In genomic region chr7:130984294-130984693, GRCm38 (mm10) we compare ENCODE assay signal across 17 mouse cellular contexts. TPM values are rescaled to one million over a fixed set of nuclear protein-coding genes. Genes with fewer than 3 reads are reported as not detected.
"Had no signal": no experiment of that assay in that cellular context is flagged by ENCODE, and none has a peak within 500 bp of the region (broad histone marks: within the 10 kb centered on the region; RNA-seq: fewer than 3 reads in every experiment).

No protein-coding gene starts in this region.

- H3K27me3 ChIP-seq: intestine, embryonic 15.5 days; liver, embryonic 12.5 days; liver, embryonic 15.5 days had no signal

- H3K9me3 ChIP-seq: intestine, embryonic 15.5 days; liver, embryonic 12.5 days; liver, embryonic 15.5 days had no signal

- H3K36me3 ChIP-seq: intestine, embryonic 15.5 days; liver, embryonic 12.5 days; liver, embryonic 15.5 days had no signal

- H3K4me2 ChIP-seq: intestine, embryonic 15.5 days; liver, embryonic 12.5 days; liver, embryonic 15.5 days; midbrain, embryonic 11.5 days had no signal

- H3K4me1 ChIP-seq: liver, embryonic 12.5 days; liver, embryonic 15.5 days had no signal

- H3K27ac ChIP-seq: intestine, embryonic 15.5 days; liver, embryonic 12.5 days; liver, embryonic 15.5 days had no signal

- DNase-seq: kidney, adult 11 months; kidney, adult 8-10 months; kidney, postnatal 10 days; left cerebral cortex, postnatal 4 days; liver; lung, adult 18-20 months; lung, postnatal 14 days; lung, postnatal 4 days; midbrain, embryonic 14.5 days; thymus, adult 18-20 months; thymus, postnatal 36 days had no signal

- H3K4me3 ChIP-seq: intestine, embryonic 15.5 days; liver, embryonic 12.5 days; liver, embryonic 15.5 days had no signal

- ATAC-seq: intestine, embryonic 15.5 days; liver, embryonic 12.5 days had no signal

- H3K9ac ChIP-seq: intestine, embryonic 15.5 days; liver, embryonic 12.5 days; liver, embryonic 15.5 days had no signal

RNA-seq across cellular contexts. Expression of gene Dmbt1, which starts 47.6 kb away (rescaled TPM):
- polyA plus RNA-seq: liver, embryonic 12.5 days; midbrain, embryonic 11.5 days; midbrain, embryonic 14.5 days; neural tube, embryonic 11.5 days; neural tube, embryonic 14.5 days had no signal
